Mouse (Mus musculus) 3T3-L1 (cell line): ENCODE data around the gene Ube2f.

ENCODE experiments used
- DNase-seq: peaks from one replicate; pipeline ENCODE4 v3.0.0-alpha.2; 2015; ENCODE audit warnings: low read depth, low spot score

Ube2f gene

DNA sequence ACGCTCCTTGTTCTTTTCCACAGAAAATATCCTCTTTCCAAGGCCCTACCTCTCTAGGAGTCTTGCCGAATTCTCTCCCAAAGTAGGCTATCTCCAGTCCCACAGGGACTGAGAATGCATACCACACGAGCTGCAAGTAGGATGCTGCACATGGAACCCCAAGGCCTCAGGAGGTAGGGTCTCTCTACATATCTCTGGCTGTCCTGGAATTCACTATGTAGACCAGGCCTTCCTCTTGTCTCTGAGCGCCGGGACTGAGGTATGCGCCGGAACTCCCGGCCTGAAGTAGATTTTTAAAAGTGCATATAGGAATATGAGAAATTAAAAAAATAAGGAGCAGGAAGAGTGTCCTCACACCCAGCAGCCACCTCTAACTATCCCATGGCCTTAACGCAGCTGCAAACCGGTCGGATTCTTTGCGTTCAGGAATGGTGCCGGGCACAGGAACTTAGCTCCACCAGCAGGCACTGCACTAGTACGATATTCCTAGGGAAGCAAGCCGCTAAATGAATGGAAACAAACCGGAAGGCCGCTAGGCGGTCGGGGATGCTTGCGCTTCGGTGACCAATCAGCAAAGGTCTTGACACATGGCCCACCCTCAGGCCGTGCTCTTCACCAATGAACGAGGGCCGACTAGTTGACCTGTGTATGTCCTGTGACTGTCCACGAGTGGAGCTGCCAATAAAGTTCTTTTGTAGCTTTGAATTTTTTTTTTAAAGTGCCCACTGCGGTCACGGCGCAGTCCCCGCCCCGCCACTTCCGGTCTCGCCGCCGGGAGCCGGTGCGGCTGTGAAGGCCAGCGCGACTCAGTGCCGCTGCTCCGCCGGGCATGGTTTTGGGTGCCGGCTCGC, at the start of gene Ube2f:
Gene Ube2f (plus strand): TSS at position 741 of the 851 bp plus-strand sequence.
- peak; percentile 100 for DNase-seq

DNA sequence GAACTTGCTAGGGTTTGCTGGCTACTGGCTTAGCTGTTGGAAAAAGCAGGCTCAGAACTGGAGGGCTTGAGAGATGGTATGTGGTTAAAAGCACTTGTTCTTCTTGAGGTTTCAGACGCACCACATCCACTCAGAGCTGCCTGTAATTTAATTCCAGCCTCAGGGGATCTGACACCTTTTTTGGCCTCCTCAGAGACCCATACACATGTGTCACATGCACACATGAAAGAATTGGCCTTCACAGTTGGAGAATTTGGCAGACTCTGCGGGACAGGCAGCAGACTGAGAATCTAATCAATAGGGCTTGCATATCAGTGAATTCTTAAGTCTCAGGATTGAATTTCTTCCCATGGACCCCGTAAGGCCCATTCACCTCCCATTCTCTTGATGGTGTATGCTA, 49.0 kb upstream of the Ube2f start:
- DNase-seq, result no peak

DNA sequence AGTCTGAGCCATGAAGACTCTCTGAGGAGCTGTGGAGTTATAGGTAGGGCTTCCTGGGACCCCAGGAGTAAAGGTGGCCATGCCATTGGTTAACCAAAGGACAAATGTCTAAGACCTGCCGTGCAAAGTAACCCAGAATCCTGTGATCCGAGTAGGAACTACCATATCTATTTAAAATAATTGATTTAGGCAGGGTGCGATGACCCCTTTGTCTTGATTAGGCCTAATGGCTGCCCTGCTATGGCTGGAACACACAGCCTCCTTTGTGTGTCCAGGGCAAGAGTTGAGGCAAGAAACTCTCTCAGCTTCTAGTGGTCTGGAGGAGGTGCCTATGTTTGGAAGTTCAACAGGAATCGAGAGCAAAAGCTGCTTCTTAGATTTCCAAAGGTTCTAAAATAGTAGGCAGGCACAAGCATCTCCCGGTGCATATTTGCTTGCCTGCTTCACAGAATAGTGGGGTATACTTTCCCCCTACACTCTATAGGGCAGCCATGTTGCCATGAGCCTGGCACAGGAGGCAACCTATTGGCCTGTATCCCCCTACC, 45.8 kb upstream of the Ube2f start:
- no peak for DNase-seq

DNA sequence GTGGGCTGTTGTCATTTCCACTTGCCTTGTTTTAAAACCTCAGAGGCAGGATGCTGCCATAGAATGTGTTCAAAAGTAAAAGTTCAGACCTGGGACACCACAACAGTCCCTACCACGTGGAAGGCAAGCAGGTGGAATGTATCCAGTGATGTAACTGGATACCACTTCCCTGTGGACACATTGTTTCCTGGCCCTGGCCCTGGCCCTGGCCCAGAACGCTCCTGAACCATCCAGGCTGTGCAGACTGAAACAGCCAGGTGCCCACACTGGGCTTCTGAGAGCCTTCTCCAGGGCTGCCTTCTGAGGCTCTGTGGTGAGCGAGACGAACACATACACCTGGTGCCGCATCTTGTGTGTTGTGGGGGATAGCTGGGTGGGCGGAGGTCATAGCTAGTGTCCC, 44.5 kb upstream of the Ube2f start:
- no peak for DNase-seq

DNA sequence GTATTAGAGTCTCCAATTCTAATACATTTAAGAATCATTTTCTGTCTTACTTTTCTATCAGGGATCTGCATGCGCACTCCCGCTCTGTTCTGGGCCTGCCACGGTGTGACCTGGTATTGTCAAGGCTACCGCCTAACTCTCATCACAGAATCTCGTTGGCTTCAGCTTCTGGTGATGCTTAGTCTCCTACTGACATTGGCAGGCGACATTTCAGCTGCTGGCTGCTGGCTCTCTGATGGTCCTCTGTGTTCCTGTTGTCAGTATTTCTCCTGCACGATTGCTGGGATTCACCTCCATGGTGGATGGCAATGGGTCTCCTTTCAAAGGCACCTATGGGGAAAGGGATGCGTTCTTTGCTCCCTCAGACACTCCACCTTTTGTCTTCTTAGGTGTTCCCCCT, 43.8 kb upstream of the Ube2f start:
- DNase-seq, result no peak

DNA sequence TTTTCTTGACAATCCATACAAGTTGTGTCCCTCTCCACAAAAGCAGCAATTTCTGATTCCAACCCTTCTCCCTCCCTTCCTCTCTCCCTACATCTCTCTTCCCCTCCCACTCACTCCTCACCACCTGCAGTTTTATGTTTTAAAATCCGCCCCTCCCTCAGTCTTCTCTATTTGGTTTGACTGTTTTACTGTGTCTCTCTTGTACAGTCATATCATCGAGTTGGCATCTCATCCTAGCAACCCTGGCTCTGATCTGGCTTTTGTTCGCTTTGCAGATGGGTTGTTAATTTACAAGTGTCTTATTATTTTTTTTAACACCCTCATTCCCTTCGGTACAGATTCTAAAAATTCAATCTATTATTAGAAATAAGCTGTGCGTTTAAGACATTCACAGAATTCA, 43.2 kb upstream of the Ube2f start:
- no peak for DNase-seq

DNA sequence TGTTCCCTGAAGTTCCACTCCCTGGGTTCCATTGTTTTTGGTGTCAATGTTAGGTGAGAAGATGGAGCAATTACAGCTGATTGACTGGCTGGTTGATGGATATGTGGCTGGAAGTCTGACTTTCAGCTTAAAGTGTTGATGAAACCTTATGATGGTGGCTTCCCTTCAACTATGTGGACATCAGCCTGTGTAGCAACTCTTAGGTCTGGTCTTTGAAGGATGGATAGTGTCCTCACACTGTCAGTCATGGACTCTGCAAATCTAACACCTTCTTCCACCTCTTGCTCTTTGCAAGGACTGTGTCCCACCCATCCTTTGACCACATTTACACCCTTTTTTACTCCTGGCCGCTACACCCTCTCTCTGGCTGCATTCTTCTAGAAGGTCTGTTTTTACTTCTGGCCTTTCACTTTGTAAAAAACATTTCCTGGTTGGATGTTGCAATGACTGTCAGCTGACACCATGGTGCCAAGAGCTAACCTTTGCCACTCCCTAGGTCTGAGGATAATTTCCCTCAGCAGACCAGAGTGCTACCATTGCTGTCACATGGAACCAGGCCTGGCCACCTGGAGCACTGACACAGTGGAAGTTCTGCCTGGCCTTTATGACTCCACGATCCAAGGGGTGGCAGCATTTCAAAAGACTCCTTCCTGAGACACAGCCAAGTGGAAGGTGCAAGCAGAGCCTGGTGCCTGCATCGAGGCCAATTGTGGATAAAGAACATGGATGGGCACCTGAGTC, 42.6 kb upstream of the Ube2f start:
- no peak for DNase-seq

DNA sequence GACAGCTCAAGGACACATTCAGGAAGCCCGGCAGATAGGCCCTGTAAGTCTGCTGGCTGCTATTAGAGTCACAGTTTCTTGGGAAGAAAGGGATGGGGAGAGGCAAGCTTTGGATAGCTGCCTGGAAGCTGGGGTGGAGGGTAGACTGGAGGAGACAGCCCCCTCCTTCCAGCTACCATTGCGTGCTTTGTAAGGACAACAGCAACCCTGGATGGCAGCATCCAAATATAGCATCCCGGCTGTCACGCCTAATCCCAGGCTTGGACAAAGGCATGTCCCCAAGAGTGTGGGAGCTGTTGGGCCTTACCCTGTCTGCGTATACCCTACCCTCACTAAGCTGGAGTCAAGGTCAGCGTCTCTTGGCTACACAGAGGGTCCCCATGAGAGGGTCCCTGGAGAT, 40.8 kb upstream of the Ube2f start:
- DNase-seq, result no peak

DNA sequence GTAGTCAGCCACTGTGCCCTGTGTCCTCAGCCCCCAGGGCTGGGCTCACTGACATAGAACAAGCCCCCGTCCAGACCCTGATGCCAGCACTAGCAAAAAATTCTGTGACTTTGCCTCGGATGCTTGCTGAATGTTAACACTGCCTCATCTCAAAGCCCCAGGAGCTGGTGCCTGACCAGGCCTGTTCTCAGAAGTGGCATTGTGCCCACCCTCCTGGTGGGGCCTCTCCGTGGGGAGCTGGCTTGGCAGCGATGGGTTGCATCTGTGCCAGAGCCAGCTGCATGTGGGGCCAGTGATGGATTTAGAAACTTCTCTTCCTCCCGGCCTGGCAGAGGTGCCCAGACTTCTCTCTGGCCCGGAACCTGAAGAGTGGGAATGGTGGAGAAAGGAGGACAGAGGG, 40.3 kb upstream of the Ube2f start:
- DNase-seq, result peak; percentile 29

DNA sequence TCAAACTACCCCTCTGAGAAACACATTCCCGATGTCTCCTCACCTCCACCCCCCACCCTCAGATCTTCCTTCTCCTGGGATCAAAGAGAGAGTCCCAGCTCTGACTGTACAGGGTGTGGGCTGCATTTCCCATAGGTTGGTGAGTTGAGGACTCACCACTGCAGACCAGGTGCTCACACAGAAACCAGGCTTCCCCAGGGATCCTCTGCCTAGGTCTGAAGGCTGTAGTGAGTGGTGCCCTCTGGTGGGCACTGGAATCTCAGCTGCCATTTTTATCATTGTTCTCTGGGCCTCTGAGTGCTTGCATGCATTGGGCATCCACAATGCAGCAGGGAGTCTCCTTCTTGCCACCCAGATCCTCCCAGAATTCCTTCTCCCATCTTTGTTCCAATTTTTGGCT, 39.0 kb upstream of the Ube2f start:
- DNase-seq, result peak; percentile 80

DNA sequence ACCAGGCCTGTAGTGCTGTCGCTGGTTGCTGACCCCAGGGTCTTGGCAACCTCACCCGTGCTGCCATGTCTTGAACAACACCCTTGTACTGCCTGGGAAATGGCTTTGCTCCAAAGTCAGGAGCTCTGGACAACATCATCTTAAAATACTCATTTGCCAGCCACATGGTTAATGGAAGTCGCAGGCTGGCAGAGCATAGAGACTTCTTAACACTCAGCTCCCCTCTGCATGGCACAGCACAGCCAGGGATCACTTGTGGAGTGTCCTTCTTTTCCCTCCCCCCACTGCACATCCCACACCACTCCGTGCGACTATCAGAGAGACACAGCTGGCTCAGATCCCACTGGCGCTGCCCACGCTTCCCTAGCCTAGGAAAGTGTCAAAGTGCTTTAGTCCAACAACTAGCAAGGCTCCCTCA, 38.5 kb upstream of the Ube2f start:
- DNase-seq, result no peak

DNA sequence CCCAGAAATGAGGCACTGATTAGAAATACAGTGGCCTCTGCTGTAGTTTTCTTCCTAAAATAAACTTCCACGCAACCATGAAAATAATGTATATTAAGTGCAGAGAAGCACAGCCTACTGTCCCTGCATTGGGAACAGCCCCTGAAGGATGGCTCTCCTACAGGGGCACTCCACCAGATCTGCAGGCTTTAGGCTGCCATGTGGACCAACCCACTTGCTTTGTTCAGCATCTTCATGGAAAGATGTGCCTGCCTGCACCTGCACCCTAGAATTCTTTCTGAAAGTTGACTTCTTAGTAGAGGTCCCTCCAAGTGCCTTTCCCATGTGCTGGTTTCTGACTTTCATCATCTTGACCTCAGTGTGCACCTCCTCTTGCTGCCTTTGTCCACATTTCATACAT, 34.8 kb upstream of the Ube2f start:
- DNase-seq, result no peak

DNA sequence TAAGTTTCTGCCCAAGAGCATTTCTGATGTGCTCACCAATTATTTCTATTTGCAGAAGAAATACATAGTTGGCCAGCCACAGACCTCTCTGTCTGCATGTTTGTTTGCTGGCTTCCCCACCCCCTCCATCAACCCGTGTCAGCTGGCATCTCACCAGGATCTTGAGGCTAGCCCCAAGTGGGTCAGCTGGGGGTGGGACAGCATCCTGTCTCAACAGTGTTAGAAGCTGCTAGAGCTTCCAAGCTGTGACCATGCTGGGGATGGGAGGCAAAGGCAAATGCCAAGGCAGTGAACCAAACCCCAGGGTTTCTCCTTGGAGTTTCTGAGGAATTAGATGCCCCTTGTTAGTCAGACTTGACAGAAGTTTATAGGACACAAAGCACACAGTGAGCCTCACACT, 34.1 kb upstream of the Ube2f start:
- DNase-seq, result peak; percentile 75

DNA sequence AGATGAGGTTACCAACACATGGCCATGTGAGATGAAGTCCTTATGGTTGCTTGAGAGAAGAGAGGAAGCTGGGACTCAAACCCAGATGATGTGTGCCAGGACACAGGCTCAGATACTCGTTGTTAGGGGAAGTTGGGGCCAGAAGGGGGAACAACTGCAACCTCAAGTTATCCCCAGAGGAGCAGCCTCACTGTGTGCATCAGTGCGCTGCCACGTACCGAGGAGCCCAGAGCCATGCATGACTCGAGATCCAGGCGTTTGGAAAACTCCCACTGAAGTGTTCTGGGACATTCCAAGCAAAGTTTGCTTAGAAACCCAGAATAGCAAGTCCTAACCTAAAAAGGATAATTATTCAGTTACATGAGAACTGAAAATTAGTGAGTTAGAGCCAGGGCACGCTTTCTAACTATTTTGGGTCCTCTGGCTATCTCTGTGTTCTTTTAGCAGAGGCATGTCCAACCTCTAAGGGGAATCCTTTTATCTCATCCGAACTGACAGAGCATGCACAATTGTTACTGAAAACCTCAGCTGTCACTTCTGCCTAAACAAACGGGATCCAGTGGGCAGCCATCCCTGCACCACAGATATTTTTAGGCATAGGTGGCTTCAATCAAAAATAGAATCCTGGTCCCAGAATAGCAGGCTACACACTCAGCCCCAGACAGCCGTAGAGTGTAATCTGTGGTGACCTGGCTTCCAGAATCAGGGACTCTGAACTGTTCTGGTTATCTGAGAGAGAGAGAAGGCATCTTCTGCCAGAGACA, 33.4 kb upstream of the Ube2f start:
- DNase-seq, result peak; percentile 78

DNA sequence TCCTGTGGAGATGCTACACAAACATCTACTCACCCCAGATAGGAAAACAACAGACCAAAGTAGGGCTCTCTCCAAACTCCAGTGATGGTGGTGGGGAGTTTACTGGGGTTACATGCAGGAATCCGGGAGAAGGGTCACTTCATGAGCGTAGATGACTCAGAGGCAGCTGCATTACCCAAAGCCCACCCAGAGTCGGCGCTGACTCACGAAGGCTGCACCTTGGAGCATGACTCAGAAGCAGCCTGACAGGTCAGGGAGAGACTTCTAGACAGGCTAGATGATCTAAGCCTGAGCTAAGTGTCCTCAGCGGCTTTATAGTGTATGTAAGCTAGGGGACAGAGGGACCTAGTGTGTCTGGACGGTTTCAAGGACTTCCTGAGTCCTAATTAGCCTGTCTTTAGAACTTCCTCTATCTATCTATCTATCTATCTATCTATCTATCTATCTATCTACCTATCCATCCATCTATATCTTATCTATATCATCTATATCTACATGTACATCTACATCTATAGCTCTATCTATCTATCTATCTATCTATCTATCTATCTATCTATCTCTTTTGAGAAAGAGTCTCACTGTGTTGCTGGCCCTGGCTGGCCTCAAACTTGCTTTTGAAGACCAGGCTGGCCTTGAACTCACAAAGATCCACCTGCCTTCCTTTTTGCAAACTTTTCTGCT, 30.3 kb upstream of the Ube2f start:
- DNase-seq, result peak; percentile 77

DNA sequence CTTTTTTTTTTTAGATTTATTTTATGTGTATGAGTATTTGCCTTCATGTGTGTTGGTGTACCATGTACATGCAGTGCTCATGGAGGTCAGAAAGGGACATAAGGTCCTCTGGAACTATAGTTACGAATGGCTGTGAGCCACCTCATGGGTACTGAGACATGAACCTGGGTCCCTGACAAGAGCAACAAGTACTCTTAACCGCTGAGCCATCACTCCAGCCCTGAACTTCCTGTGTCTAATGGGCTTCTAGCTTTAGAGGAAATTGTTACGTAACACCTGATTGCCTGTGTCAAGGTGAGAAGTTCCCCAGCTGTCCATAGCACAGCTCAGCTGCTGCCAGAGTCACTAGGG, 29.8 kb upstream of the Ube2f start:
- no peak for DNase-seq

DNA sequence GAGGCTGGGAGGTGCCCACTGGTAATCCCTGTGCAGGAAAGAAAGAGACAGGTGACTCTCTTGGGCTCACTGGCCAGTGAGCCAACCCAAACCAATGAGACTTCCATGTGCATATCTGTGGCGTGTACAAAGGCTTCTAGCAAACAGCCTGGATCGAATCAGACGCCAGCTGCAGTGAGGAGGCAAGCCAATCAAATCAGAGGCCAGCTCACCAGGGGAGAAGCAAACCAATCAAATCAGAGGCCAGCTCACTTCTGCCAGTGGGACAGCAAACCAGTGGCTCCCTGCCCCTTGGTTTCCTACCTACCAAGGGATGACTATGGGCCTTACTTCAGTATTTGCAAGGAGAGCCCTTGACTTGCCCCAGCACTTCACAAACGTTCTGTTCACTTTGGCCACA, 23.5 kb upstream of the Ube2f start:
- DNase-seq, result no peak

DNA sequence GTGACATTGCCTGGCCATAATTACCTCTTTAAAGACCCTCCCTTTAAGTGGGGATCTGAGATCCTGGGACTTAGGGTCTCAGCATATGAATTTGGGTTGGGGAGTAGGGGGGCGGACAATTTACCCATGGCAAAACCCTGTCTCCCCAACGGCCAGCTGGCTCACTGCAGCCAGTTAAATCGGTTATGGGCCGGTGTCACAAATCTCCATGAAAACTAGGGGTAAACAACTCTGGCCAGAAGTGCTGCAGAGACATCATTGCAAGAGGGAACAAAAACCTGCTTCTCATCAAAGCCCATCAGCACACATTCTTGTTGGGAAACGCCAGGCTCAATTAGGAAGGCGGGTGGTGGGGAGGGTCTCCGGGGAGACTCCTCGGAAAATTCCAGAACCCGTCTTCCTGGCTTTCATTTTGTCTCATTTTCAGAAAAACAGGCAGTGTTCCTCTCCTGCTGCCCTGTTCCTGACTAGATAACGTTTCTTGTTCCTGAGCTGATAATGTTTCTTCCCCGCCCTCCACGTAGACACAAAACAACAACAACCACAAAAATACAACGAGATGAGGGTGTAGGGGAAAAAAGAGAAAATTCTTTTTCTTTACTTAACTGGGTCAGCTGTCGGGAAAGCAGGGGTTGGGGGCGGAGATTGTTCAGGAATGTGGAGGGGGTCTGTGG, 22.6 kb upstream of the Ube2f start:
- DNase-seq, result no peak

DNA sequence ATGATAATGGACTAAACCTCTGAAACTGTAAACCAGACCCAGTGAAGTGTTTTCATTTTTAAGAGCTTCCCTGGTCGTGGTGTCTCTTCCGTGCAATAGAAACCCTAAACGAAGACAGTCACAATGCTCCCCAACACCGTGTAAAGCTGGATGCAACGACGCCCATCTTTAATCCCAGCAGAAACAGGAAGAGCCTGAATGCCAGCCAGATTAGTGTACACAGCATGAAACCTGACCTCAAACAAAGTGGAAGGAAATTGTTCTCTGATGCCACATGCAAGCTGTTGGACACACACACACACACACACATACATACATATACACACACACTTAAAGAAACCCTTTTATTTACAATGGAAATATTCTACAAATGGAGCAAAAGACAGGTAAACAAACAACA, 19.0 kb upstream of the Ube2f start:
- no peak for DNase-seq

DNA sequence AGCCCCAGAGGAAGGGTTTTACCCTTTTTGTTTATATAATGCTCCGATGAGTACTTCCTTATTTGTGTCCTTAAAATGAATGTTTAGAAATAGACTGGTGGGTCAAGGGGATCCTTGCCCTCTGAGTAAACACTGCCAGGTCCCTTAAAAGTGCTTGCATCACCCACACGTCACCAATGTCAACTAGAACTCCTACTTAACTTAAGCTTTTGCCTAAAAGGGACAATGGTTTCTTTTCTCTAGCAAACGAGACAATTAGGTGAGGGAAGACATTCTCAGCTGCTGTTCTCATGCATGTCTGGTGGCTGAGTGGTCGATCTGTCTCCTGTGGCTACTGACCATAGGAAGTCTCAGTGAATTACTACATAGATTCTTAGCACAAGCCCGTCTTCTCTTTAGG, 18.2 kb upstream of the Ube2f start:
- DNase-seq, result no peak

DNA sequence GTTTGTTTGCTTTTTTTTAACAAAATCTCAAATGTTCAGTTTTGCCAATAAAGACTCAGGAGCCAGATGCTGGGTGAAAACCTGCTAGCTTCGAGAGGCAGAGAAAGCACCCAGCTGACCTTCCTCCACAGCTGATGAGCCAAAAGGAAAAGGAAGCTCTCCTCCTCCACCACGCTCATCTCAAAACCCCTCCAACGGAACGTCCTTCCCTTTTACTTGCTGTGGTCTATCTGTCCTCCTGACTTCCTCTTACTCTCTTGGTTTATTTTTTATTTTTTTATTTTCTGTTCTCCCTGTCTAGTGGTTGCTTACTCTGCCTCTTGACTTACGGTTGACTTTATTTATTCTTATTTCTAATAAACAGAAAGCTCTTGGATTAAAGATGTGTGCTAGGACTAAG, 14.7 kb upstream of the Ube2f start:
- DNase-seq, result no peak
